Mouse (Mus musculus): Measurements from ENCODE around the gene Olfr273.
"Not testable (repeated sequence)": the region's sequence is repeated elsewhere in the genome, so short reads cannot be mapped to it uniquely, and the experiment has no call there.

Gene Olfr273

DNA sequence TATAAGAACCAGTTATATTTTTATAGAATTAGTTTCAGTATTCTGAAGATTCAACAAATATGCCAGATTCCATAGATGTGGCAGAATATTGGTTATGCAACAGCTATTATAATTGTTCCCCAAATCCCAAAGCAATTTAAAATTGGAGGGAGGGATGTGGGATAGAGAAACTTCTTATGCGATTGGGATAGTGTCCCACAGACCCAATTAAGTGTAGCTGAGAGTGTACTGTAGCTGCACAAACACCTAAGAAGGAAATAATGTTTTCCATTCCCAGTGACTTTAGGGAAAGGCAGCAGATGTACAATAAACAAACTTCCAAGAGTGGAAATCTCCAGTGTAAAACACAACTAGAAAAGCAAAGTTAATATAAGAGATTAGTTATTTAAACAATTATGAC, at the start of gene Olfr273:
Olfr273 (minus strand) TSS at position 101 of the 400 bp plus-strand sequence.
- DNase-seq: no peak

DNA sequence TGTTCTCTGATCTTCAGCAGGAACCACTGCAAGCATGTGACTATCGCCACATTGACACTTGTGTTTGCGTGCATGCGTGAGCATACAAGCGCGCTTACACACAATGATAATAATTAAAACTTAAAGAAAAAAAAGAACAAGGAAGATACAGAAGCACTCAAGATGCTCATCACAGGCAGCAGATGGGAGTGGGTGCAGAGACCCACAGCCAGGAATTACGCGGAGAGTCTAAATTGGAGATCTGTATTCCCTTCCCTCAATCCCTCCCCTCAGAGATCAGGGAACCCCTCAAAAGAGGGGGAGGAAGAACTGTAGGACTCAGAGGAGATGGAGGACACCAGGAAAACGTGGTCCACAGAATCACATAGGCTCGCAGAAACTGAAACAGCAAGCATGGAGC, 5.1 kb upstream of the Olfr273 start:
- DNase-seq: no peak

- DNase-seq: no peak
Observed at GRCm38 (mm10) chr4:52849672-52850071, 9.4 kb downstream of the Olfr273 start.

GRCm38 (mm10) chr4:52849039-52849635, 9.9 kb downstream of the Olfr273 start:
- DNase-seq: no peak

- DNase-seq: not testable (repeated sequence)
Observed at GRCm38 (mm10) chr4:52845411-52845810, 13.6 kb downstream of the Olfr273 start.

- no peak for DNase-seq
Observed at GRCm38 (mm10) chr4:52821375-52821774, 37.7 kb downstream of the Olfr273 start.

DNA sequence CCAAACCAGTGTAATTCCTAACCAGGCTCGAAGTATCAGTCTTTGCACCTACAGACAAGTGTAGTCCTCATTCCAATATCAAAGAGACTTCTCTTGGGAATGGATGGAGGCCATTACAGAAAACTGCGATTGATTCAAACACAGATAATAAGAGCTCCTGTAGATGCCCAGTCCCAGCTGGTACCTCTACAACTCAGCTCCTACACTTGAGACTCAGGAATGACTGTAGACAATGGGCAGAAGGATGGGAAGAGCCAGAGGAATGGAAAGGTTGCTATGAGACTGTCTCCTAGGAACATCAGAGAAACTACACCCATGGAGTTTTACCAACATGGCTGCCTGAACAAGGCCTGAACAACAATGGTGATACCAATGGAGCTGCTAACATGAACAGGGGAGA, 44.7 kb downstream of the Olfr273 start, which contains the start of gene Olfr275:
Olfr275 (plus strand) TSS at position 301 of the 400 bp plus-strand sequence.
- no peak for DNase-seq

- DNase-seq: no peak
Observed at GRCm38 (mm10) chr4:52811871-52812270, 47.2 kb downstream of the Olfr273 start.
